Comparison of ENCODE assay signal across 28 mouse cellular contexts in the genomic region with DNA sequence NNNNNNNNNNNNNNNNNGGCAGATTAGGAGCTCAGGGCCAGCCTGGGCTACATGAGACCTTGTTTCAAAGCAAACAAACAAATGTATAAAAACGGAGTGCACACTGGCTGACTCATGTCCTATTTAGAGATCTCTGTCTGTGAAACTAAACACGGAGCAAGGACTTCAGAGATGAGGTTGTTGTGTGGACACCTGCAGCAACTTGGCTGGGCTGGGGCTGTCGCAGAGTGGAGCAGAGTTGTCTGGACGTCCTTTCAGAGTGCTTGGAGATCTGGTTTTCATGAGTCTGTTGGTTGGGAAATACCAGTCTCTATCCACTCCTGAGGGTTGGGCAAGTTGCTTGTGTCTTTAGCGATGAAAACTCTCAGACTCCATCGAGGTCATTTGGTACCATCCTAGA. TPM values are rescaled to one million over a fixed set of nuclear protein-coding genes. Genes with fewer than 3 reads are reported as not detected.
DNase-seq lines count a peak whose midpoint lies in the region; ATAC-seq and TF ChIP-seq lines count a peak whose summit lies in the region.
"Had no signal": no experiment of that assay in that cellular context is flagged by ENCODE, and none has a peak within 500 bp of the region (broad histone marks: within the 10 kb centered on the region; RNA-seq: fewer than 3 reads in every experiment).

No protein-coding gene starts in this region.

- no peak for TF ChIP-seq RAD21 in CH12.LX (IDR thresholded peaks at IDR 0.05; ENCODE audit: low read depth, low read length)

- intact Hi-C loops in heart, postnatal 25 days (cut with DNase I), result no loop called here

- in situ Hi-C loops in CH12.LX (cut with MboI; ENCODE audit: low pct_ligation_motif_present, low pct_unique_long_range_greater_than_20kb, low sequenced_read_pairs), result no loop called here

- no peaks in the 10 kb centered on the region for H3K9me3 ChIP-seq in forebrain, embryonic 11.5 days (ENCODE audit: control insufficient read depth, low read length)
- H3K9me3 ChIP-seq in forebrain, postnatal 0 days (ENCODE audit: low read length), result no peaks in the 10 kb centered on the region
- H3K9me3 ChIP-seq in CH12.LX (replicated peaks; ENCODE audit: low read length), result no peaks in the 10 kb centered on the region
- H3K9me3 ChIP-seq: G1E had no signal

- H3K27ac ChIP-seq in forebrain, embryonic 11.5 days (ENCODE audit: low read depth, low read length), result no peak overlapping the region
- no peak overlapping the region for H3K27ac ChIP-seq in forebrain, postnatal 0 days (ENCODE audit: low read depth, low read length)
- no peak overlapping the region for H3K27ac ChIP-seq in CH12.LX (ENCODE audit: insufficient read depth, low read depth)

- WGBS in forebrain, embryonic 11.5 days, result 90% methylated on average over 6 of the region's 6 CpGs
- WGBS in forebrain, postnatal 0 days, result 91% methylated on average over 6 of the region's 6 CpGs

- ATAC-seq in forebrain, embryonic 11.5 days (replicated peaks; ENCODE audit: low FRiP score), result no peak
- ATAC-seq in forebrain, postnatal 0 days, result no peak
- 0 out of 2 replicates have a peak, but pooled peaks have one; percentile 44 for ATAC-seq in frontal cortex, adult (ENCODE audit: low TSS enrichment)
- ATAC-seq: activated CD4-positive, CD25-positive, alpha-beta regulatory T cell, adult 4 months; CD4-positive, CD25-positive, alpha-beta regulatory T cell, adult 4 months; Patski had no signal

- dilution Hi-C loops in CH12.LX (cut with MboI; ENCODE audit: extremely low pct_ligation_motif_present, extremely low pct_unique_long_range_greater_than_20kb, low sequenced_read_pairs), result no loop called here

- no peaks in the 10 kb centered on the region for H3K79me2 ChIP-seq in CH12.LX (replicated peaks; ENCODE audit: control insufficient read depth, extremely low read depth, insufficient read depth, poor library complexity, severe bottlenecking)

- H3K4me3 ChIP-seq in forebrain, embryonic 11.5 days (ENCODE audit: low read depth, low read length), result no peak overlapping the region
- H3K4me3 ChIP-seq in forebrain, postnatal 0 days (ENCODE audit: low read depth, low read length), result no peak overlapping the region
- no peak overlapping the region for H3K4me3 ChIP-seq in CH12.LX (replicated peaks in 1 of 3; ENCODE audit: low read depth in 2 of 3, low read length in 2 of 3, poor library complexity in 1 of 3)

- no peak for TF ChIP-seq EP300 in CH12.LX (IDR thresholded peaks at IDR 0.05; ENCODE audit: low read length)

- H3K27me3 ChIP-seq in forebrain, embryonic 11.5 days (ENCODE audit: control insufficient read depth, insufficient read depth, low read length), result no peaks in the 10 kb centered on the region
- no peaks in the 10 kb centered on the region for H3K27me3 ChIP-seq in forebrain, postnatal 0 days (ENCODE audit: insufficient read depth, low read length)
- H3K27me3 ChIP-seq in CH12.LX (replicated peaks), result no peaks in the 10 kb centered on the region
- H3K27me3 ChIP-seq: Patski had no signal

- H3K36me3 ChIP-seq in forebrain, embryonic 11.5 days (ENCODE audit: control insufficient read depth, insufficient read depth, low read length), result no peaks in the 10 kb centered on the region
- H3K36me3 ChIP-seq in forebrain, postnatal 0 days (ENCODE audit: insufficient read depth), result no peaks in the 10 kb centered on the region
- no peaks in the 10 kb centered on the region for H3K36me3 ChIP-seq in CH12.LX (replicated peaks in 1 of 2; ENCODE audit: control insufficient read depth in 1 of 2, insufficient read depth in 1 of 2, low read length in 1 of 2)
- H3K36me3 ChIP-seq: G1E had no signal

- no peak for TF ChIP-seq POLR2A in CH12.LX (IDR thresholded peaks at IDR 0.05; ENCODE audit: low read depth, low read length)

- H3K4me2 ChIP-seq in forebrain, embryonic 11.5 days (ENCODE audit: low read depth, low read length, severe bottlenecking), result no peak overlapping the region
- no peak overlapping the region for H3K4me2 ChIP-seq in forebrain, postnatal 0 days (ENCODE audit: low read depth)
- no peak overlapping the region for H3K4me2 ChIP-seq in CH12.LX (ENCODE audit: insufficient read depth, low read depth, poor library complexity, severe bottlenecking)

- no peak for TF ChIP-seq CTCF in forebrain, postnatal 0 days (IDR thresholded peaks at IDR 0.05; ENCODE audit: low read depth)
- no peak for TF ChIP-seq CTCF in CH12.LX (conservative IDR thresholded peaks at IDR 0.05 in 1 of 2, IDR thresholded peaks at IDR 0.05 in 1 of 2; ENCODE audit: low read depth in 2 of 2, low read length in 2 of 2)

- no peak overlapping the region for H3K9ac ChIP-seq in forebrain, embryonic 11.5 days (ENCODE audit: low read length)
- no peak overlapping the region for H3K9ac ChIP-seq in forebrain, postnatal 0 days
- H3K9ac ChIP-seq in CH12.LX (ENCODE audit: insufficient read depth, low read depth), result no peak overlapping the region

- DNase-seq in forebrain, embryonic 11.5 days (ENCODE audit: low spot score), result peak; percentile 39
- DNase-seq in forebrain, postnatal 0 days, result no peak
- no peak for DNase-seq in frontal cortex, postnatal 25 days (ENCODE audit: low spot score in 2 of 2)
- peak; percentile 86 for DNase-seq in heart, adult 11 months
- DNase-seq in heart, postnatal 25 days (ENCODE audit: low spot score), result no peak
- DNase-seq in CH12.LX (ENCODE audit: extremely low read depth), result no peak
- DNase-seq in layer of hippocampus, postnatal 14 days (ENCODE audit: low spot score in 2 of 2), result no peak
- DNase-seq: adrenal gland, adult 2 months; adrenal gland, adult 8-10 months; adrenal gland, postnatal 10 days; adrenal gland, postnatal 14 days; adrenal gland, postnatal 25 days; adrenal gland, postnatal 36 days; B cell, adult 2 months; cerebellum, adult 11 months; cerebellum, adult 11-12 months; cerebellum, adult 18-20 months had no signal

- H3K4me1 ChIP-seq in forebrain, embryonic 11.5 days (replicated peaks; ENCODE audit: control insufficient read depth, insufficient read depth, low read length), result no peaks in the 10 kb centered on the region
- no peaks in the 10 kb centered on the region for H3K4me1 ChIP-seq in forebrain, postnatal 0 days (ENCODE audit: insufficient read depth)
- H3K4me1 ChIP-seq in CH12.LX (ENCODE audit: control insufficient read depth in 1 of 2, insufficient read depth in 2 of 2), result peaks cover 11 to 20% of the 10 kb centered on the region in 2 experiments

TF ChIP-seq in CH12.LX, 34 proteins besides CTCF, POLR2A, EP300 and RAD21:
- TF ChIP-seq MEF2A (IDR thresholded peaks at IDR 0.05; ENCODE audit: borderline replicate concordance, low read depth, low read length) (0 out of 2 replicates have a peak, but pooled peaks have one; percentile 45), E2F4 (IDR thresholded peaks at IDR 0.05; ENCODE audit: insufficient replicate concordance, low read depth, low read length) (no peak), BHLHE40 (IDR thresholded peaks at IDR 0.05; ENCODE audit: low read depth, low read length) (no peak), MAZ (IDR thresholded peaks at IDR 0.05; ENCODE audit: low read depth, low read length) (no peak)

RNA-seq across cellular contexts. Expression of a gene that starts 14.1 kb away (rescaled TPM):
- polyA plus RNA-seq in forebrain, embryonic 11.5 days (2014; fragmentation: Nextera tagmentation; extraction: Ambion mirVana), result 0.86 and 1.3 TPM in 2 replicates
- 2.7 and 3.5 TPM in 2 replicates for total RNA-seq in forebrain, postnatal 0 days (2014; rRNA removed)
- polyA plus RNA-seq in forebrain, postnatal 0 days (2015; fragmentation: Nextera tagmentation; extraction: Ambion mirVana), result 2.3 and 4.5 TPM in 2 replicates
- total RNA-seq in heart, postnatal 25 days (2021), result 1 to 10 TPM in 1 of 2 experiments, under 1 TPM in 1; 0.78 to 1.6 TPM
- total RNA-seq in CH12.LX (2012; rRNA removed) (not detected in 2 replicates), CH12.LX (2014; rRNA removed) (0.07 TPM in 1 of 2 replicates, not detected in the other)
- polyA plus RNA-seq in CH12.LX (2012; ENCODE audit: insufficient read length, low read depth), result not detected in 2 replicates
- 1 to 10 TPM; 8.2 to 9.6 TPM for total RNA-seq in layer of hippocampus, postnatal 14 days (2021)
- total RNA-seq: G1E had no signal
- polyA plus RNA-seq: G1E had no signal

RNA-seq across cellular contexts. Expression of a gene that starts 39.9 kb away (rescaled TPM):
- polyA plus RNA-seq in forebrain, embryonic 11.5 days (2014; fragmentation: Nextera tagmentation; extraction: Ambion mirVana), result not detected in 2 replicates
- total RNA-seq in forebrain, postnatal 0 days (2014; rRNA removed), result not detected in 2 replicates
- not detected in 2 replicates for polyA plus RNA-seq in forebrain, postnatal 0 days (2015; fragmentation: Nextera tagmentation; extraction: Ambion mirVana)
- total RNA-seq in heart, postnatal 25 days (2021), result 1 to 10 TPM; 2.3 TPM
- total RNA-seq in CH12.LX (2012; rRNA removed), result not detected in 2 replicates
- total RNA-seq in CH12.LX (2014; rRNA removed), result not detected in 2 replicates
- polyA plus RNA-seq in CH12.LX (2012; ENCODE audit: insufficient read length, low read depth), result not detected in 2 replicates
- total RNA-seq in layer of hippocampus, postnatal 14 days (2021), result not detected
- total RNA-seq: adrenal gland, adult 18-20 months; adrenal gland, adult 2 months; adrenal gland, adult 8-10 months; adrenal gland, postnatal 10 days; adrenal gland, postnatal 14 days; adrenal gland, postnatal 25 days; adrenal gland, postnatal 36 days; adrenal gland, postnatal 4 days; ES-E14; MEL had no signal
- polyA plus RNA-seq: activated CD4-positive, CD25-positive, alpha-beta regulatory T cell, adult 4 months; adrenal gland, adult 2 months; brain, embryonic 14.5 days; C2C12; CD4-positive, CD25-positive, alpha-beta regulatory T cell, adult 4 months; G1E; Patski had no signal

Comparison
In these comparisons a context has a peak if more than half of its experiments do, and no peak if none do; other contexts are left out.
1. DNase-seq: peak in forebrain, embryonic 11.5 days (single experiment) and heart, adult 11 months (single experiment); none in forebrain, postnatal 0 days (single experiment), frontal cortex, postnatal 25 days (0 of 2), heart, postnatal 25 days (single experiment), CH12.LX (single experiment) and layer of hippocampus, postnatal 14 days (0 of 2).